Mouse (Mus musculus) C2C12 (cell line): ENCODE measurements around the gene Arsk.

Experiments used
- CTCF ChIP-seq: IDR thresholded peaks from one replicate; pipeline ENCODE4 v1.5.1; 2011; ENCODE audit not compliant: control insufficient read depth, insufficient read depth, insufficient read length
- FOSL1 ChIP-seq: IDR thresholded peaks from one replicate; pipeline ENCODE4 v1.8.0; 2011; ENCODE audit warnings: mild to moderate bottlenecking, low read length; ENCODE audit not compliant: poor library complexity, insufficient read depth, severe bottlenecking
- USF1 ChIP-seq: IDR thresholded peaks from one replicate; pipeline ENCODE4 v1.6.1; 2011; ENCODE audit warnings: low read depth, mild to moderate bottlenecking, control low read depth, moderate library complexity

- TF ChIP-seq CTCF (no peak), USF1 (no peak), FOSL1 (no peak)
Measured at GRCm38 (mm10) chr13:76056896-76057266, 41.6 kb downstream of the Arsk start, which contains the start of gene Gpr150.
